Mouse (Mus musculus) heart, adult 11 months (tissue): ENCODE results near the gene Arhgap10.

Experiments
- DNase-seq: peaks from one replicate; pipeline ENCODE4 v3.0.0; 2022

The Arhgap10 gene

DNA sequence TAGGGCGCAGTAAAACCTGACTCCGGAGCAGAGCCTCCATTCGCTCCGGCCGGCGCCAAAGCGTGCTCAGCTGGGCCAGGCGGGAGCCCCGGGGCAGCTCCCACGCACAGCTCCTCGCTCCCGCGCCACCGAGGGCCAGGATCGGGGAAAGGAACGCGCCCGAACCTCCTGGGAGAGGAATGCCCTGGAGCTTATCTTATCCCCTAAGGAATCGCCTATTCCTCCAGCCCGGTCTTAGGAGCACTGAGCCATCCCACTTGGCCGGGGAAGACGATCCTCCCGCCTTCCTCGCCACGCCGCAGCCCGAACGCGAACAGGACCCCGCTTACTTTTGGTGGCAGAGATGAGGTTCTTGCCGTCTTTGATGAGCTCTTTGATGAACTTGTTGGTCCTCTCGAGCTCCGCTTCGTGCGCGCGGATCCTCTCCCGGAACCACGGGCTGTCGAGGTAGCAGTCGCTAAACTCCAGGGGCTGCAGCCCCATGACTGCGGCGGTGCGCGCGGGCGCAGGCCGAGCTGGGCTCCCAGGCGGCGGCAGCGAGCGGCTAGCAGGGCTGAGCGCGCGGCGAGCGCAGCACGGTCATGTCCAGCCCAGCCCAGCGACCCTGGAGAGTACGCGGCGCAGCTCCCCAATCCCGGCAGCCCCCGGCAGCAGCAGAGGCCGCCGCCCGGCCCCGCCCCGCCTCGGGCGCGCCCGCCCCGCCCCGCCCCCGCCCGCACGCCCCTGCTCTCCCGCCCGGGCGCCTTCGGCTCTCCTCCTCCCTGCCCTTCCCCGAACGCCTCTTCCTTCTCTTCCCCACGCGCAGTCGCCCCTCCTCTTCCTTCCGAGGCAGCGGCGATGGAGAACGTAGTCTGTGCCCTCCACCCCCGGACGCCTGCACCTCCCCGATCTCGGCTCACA, at the start of gene Arhgap10:
Gene Arhgap10 (minus strand): TSS at position 653 of the 900 bp plus-strand sequence.
- DNase-seq, result peak; percentile 99

DNA sequence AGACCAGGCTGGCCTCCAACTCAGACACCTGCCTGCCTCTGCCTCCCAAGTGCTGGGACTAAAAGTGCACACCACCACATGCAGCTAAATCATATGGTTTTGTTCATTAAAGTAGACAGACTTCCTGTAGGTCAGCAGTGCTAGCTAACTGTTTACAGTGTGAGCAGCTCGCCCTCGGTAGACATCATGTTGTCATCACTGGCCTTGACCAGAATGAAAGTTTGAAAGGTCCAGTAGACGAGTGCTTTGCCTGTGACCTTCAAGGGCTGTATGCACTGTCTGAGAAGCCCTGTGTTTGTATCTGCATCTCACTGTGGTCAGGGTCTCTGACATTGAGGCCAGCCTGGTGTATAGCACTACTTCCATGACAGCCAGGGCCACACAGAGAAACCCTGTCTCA, 43.7 kb upstream of the Arhgap10 start:
- DNase-seq, result no peak

DNA sequence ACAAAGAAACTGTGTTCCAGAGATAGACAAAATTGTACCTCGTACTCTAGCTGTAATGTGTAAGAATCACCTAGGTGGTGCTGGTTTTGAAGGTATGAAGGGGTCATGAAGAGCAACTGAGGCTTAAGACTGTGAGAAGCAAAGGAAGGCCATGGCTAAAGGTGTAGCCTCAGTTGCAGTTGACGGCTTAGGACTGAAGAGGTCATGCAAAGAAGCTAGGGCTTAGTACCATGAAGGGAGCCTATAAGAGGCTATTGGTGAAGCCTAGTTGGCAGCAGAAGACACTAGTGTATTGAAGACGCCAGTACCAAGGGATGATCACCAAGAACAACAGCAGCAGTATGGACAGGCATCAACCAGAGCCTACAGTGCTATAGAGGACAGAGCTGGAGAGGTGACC, 34.7 kb upstream of the Arhgap10 start:
- peak; percentile 53 for DNase-seq

DNA sequence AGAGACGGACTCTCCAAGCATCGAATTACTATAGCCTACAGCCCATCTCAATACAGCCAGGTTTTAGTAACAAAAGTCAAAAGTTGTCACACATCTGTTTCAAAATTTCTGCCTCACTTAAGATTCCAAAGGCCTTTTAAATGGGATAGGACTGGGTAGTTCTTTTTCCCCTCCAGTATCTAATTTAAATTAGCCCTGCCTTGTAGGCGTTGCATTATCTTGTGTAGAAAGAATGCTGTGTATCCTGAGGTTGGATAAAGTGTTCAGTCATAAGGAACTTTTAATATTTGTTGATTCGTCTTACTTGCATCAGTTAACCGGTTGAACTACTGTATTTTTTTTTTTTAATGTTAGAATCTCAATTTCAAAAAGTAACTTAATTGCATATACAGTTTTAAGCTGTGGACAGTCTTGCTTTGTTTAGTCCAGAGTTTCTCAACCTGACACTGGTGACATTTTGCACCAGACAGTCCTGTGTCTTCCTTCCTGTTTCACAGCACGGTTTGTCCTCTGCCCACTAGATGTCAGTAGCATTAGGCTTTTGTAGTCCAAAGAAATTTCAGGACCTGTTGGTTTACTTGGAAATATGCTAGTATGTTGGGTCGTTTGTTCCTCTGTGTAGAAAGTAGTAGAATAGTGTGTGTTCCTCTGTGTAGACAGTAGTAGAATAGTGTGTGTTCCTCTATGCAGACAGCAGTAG, 32.3 kb upstream of the Arhgap10 start:
- no peak for DNase-seq

DNA sequence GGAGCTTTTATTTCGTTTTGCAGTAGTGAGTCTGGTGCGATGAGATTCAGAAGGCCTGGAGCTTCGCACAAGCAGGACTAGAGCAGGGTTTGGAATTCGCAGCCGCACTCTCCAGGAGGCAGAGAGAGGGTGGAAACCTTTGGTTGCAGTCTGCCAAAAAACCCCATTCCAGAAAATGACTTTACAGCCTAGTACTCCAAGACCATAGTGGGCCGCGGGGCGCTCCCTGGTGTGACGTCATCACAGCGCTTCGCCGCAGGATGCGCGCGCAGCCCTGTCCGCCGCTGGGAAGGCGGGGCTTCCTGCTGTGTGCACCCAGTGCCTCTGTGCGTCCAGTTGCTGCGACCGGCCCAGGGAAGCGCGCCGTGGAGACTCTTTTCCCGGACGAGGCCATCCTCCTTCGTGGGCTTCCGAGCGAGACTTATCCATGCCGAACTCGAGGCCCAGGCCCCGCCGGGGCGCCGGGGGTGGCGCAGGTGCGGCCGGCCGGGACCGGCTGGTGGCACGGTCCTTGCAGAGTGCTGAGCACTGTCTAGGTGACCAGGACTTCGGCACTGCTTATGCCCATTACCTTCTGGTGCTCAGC, 31.5 kb upstream of the Arhgap10 start, which contains the start of gene Prmt9:
Gene Prmt9 (plus strand): TSS at position 277 of the 586 bp plus-strand sequence.
- DNase-seq, result peak; percentile 100

DNA sequence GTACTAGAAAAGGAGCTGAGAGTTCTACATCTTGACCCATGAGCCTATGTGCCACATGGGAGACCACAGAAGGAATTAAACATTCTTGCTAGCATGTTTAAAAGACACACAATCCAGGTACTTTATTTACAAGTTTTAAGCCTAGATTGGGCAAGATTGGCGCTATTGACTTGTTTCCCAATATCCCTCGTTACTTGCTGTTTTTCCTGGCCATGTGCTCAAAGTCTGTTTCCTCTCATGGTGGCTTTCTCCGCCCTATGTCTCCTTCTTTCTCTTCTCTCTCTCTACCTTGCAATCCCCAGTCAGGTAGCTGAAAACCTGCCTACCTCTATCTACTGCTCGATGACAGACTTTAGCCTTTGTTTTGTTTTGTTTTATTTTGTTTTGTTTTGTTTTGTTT, 27.9 kb upstream of the Arhgap10 start:
- no peak for DNase-seq

DNA sequence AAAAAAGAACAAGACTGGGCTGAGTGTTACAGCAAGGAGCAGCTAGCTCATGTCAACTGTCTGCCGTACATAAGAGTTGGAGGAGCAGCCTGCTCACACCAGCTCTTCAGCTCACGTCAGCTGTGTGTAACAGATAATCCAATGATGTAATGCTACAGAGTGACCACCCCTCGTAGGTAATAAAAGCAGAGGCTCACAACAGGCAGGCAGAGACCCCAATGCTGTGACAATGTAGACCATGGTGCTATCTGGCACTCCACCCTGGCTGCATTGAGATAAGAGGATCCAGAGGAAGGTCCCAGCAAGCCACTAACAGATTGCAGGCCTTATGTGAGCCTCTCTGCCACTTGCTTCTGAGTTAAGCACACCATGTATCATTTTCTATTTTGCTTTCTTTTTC, 26.7 kb upstream of the Arhgap10 start:
- no peak for DNase-seq

DNA sequence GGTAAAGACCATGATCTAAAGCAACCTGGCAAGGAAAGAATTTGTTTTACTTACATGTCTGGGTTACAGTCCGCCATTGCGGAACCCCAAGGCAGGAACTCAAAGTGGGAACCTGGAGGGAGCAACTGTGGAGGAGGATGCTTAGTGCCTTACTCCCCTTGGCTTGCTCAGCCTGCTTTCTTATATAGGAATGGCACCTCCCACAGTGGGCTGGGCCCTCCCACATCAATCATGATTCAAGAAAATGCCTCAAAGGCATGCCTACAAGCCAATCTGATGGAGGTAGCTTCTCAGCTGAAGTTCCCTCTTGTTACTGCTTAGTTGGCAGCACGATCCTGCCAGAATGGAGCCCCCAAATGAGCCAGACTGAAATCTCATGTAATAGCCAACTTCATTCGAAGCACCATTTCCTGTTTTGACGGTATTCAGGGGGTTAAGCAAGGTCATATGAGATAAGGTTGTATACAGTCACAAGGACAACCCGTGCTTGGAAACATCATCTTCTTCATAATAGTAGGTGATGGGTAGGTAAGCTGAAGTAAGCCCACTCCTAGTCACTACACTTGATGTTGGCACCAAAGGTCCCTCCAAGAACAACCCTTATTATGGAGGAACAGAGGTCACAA, 25.5 kb upstream of the Arhgap10 start:
- DNase-seq, result no peak

DNA sequence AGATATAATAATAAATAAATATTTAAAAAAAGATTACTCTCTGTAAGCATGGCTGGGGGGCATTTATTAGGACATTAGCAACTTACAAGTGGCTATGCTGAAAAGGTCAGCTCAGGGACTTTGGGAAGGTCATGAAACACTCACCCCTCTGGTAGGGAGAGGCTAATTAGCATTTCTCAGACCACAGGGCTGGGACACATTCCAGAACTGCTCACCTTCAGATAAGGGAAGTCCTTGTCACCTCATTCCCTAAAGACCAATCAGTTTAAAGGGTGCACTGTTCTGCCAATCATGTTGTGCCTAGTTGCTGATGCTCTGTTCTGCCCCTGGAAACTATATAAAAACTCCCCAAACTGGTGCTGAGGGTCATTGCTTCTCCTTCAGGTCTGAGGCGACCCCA, 20.5 kb upstream of the Arhgap10 start:
- no peak for DNase-seq

DNA sequence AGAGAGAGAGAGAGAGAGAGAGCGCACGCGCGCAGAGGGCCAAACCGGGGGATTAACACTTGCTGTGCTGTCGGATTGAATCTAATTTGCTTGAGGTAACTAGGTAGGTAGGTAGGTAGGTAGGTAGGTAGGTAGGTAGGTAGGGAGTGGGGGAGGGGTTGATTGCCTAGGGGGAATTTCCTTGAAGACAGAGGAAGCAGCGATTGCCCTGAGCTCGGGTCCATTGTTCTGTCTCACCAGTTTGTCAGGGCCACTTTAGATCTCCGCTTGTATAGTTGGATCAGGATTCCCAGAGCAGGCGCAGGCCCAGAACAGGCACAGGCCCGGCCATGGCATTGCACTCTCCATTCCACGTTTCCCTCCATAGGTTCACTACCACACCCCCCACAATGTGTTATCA, 19.1 kb upstream of the Arhgap10 start:
- no peak for DNase-seq

DNA sequence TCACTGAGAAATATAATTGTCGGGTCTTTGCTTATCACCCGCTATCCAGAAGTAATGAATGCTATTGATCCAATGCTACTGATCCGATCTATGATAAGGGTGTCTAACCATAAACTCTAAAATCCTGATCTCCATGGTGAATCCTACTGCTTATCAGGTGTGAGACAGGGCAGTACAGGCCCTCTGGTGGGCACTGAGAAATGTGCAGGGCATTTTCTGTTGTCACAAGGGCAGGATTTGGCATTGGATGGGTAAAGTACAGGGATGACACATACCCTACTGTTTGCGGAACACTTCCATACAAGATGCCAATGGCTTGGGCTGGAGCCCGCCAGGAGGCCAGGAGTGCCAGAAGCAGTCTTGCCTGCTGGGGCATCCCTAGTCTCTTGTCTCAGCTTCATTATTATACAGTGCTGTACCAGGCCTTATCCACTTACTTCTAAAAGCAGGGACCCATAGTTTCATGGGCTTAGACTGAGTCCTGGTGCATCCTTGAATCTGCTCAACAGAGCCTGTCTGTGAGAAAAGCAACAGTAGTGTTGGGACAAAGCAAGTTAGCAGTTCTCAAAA, 17.4 kb upstream of the Arhgap10 start:
- DNase-seq, result no peak

DNA sequence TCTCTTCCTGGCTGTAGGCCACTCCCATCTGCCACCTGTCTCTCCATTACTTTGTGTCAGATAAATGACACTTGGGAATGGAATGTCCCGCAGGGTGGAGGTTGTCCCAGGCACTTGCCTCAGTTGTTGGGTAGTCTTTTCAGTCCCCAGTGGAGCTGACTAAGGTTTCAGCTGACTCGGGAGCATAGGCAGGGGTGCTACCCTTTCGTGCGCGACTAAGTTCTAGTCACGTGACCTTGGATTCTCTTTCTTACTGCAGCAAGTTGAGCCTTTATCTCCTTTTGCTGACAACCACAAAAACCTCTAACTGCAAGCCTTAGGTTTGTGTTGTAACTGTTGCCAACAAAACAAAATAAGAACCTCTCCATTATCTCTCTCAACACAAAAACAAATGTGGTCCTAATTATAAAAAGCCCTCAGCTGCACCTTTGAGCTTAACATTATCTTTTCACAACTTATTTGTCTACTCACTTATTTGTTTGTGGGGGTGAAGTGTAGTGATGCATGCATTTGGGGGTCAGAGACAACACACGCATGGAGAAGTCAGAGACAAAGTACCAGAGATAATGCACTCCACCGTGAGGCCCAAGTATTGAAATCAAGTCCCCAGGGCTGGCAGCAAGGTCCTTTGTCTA, 16.7 kb upstream of the Arhgap10 start:
- DNase-seq, result no peak

DNA sequence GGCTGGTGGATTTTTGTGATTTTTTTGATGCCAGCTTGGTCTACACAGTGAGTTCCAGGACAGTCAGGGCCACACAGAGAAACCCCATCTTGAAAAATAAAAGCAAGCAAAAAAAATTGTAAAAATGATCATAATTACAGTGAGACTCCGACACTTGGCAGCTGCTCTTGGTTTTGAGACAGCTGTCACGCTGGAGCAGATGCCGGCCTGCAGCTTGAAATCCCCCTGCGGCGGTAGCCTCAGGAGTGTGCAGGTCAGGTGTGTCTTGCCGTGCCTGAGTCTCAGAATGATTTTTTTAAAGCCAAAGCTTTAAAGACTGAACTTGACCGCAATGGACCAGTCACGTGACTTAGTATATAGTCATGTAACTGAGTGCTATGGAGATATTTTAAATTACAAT, 8.4 kb upstream of the Arhgap10 start:
- DNase-seq, result no peak

DNA sequence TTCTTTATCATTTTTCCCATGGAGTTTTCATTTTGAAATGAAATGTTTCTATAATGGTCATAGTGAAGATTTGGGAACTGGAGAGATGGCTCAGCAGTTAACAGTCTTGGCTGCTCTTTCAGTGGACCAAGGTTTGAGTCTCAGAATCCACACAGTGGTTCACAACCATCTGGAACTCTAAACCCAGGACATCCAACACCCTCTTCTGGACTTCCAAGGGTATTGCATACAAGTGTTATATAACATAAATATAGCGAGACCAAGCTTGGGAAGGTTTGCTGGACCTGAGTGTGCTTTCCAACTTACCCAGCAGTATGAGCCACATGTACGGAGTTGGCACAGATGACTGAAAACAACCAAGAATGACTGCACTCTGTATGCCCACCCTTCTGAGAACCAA, 7.2 kb upstream of the Arhgap10 start:
- no peak for DNase-seq

DNA sequence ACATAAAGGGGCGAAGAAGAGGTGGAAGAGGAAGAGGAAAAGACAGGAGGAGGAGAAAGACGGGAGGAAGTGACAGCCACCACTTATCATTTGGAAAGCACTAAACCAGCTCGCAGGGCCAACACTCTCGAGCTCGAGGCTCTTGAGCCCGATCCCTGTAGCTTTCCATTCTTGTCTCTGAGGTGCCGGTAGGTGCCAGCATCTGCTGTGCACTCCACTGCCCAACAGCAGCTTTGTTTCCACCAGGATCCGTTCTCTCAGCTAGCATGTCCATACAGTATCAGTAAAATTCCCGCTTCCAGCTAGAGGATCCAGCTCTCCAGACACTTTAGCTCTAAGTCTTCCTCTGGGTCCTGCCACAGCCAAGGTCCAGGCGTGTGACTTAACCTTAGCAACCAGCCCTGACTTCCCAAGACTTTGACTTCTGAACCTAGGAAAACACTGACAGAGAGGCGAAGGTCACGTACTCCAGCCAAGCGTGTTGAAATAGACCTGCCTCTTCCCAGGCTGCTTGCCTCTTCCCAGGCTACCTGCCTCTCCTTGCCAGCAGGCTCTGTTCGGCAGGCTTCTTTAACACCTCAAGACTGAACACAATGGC, 6.4 kb upstream of the Arhgap10 start:
- peak; percentile 93 for DNase-seq

DNA sequence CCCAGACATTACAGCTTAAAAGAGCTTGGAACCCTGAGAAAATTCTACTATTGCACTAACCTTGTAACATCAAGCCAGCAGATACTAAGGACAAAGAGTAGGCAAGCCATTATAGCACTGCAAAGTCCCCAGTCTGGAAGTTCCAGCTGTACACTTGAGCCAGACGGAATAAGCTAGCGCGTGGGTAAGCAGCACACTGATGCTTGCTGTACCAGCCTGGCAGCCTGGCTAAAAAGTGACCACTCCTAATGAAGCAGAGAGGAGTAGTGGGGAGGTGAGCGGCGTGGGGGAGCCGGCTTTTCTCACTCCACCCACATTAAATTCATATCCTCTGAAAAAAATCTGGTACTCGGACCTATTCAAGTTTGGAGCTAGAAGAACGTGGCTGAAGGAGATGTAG, 5.2 kb upstream of the Arhgap10 start:
- no peak for DNase-seq

DNA sequence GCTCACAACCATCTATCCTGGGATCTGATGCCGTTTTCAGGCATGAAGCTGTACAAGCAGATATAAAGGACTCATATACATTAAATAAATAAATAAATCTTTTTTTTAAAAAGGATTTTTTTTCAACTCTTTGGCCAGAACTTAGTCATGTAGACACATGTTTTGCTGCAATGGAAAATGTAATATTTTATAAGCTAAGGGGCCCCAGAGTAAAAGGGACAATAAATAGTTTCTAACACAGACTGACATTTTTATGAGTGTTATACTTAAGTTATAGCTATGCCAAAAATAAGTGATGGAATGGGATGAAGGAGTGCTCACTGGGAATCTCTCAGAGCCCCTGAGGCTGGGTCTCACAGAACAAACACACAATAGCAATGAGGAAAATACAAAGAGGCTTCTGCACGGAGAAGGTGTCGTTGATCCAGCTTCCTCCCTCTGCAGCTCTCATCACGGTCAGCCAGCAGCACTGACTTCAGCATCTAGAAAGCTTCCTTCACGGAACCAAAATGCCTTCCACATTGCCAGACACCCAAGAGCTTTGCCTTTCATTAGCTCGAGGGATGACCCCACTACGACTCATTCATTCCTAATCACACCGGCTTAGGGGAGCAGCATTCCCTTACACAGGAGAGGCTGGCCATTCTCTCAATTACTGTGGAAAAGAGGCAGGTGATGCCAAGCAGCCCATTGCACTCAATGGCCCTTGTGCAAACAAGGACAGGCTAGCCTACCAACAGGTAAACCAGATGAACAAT, 3.5 kb upstream of the Arhgap10 start:
- no peak for DNase-seq

DNA sequence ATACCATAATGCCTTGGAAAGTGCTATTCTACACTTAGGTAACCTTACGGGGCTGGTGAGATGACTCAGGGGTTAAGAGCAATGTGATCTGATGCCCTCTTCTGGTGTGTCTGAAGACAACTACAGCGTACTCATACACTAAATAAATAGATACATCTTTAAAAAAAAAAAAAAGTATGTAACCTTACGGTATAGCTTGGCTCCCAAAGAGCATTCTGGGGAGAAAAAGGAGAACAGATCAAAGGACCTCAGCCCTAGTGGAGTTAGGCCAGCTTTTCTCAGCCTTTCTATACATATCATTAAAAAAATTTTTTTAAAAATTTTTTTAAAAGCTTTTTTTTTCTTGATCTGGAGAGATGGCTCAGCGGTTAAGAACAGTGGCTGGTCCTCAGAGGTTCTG, 2.8 kb upstream of the Arhgap10 start:
- DNase-seq, result no peak

DNA sequence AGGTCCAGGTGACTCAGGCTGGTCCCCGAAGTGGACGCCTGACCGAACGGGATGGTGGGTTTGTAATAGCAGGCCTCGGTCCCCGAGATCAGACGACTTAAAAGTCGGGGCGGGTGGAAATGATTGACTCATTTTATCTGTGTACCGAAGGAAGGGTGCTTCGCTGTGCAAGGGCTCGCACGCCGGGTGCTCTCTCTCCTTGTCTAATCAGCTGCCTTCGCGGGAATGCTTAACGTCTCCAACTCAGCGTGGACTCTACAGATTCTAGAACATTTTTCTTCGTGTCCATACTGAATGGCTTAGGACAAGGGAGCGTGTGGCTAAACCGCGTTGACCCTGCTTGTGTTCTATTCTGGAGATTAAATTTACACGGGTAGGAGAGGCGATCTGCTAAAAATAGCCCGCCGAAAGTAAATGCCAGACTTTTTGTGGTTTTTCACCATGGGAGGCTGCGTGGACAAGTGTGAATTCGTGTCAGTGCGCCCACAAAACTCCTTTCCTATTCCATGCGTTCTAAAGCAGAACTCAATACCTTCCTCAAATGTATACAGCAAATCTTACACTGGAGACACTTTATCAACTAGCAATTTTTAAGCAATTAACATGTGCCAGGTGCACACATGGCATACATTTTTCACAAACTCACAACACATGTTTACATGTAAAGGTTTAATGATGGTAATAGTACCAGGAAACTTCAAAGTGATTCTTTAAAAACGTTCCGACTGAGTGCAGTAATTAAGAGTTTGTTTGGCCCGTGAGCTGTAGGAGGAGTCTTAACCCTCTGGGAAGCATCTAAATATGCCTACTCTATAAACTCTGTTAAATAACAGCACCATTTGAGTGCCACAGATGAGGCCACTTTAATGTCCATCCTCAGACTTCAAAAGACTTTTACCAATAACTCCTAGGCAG, 705 bp upstream of the Arhgap10 start:
- DNase-seq, result no peak

DNA sequence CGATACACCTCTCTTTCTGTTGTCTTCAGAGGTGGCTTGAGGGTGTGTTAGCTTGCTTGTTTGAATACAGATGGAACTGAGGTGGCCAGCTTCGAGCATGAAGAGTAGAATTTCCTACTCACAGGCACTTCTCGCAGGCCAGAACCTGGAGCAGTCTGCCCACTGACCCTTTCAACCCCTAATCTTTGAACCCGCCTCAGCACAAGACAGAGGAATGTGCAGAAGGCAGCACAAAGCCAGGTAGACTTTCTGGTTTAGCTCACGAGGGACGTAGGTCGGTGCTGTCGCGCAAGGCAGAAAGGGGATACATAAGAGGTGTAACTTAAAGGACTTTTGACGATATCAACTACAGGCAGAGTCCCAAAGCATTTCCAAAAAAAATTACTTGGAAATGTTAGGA, 908 bp downstream of the Arhgap10 start:
- peak; percentile 87 for DNase-seq
